Mouse (Mus musculus) C2C12 (cell line): ENCODE results near the gene Igsf23. TPM values are rescaled to one million over a fixed set of nuclear protein-coding genes. Genes with fewer than 3 reads are reported as not detected.

Experiments
- H3K27me3 ChIP-seq: one replicate; pipeline ENCODE4 v1.6.1; 2011; ENCODE audit not compliant: control insufficient read depth, insufficient read depth, insufficient read length
- H3K36me3 ChIP-seq: one replicate; pipeline ENCODE4 v1.6.1; 2011; ENCODE audit not compliant: control insufficient read depth, insufficient read depth
- H3K4me3 ChIP-seq: one replicate; pipeline ENCODE4 v1.5.1; 2011; ENCODE audit warnings: mild to moderate bottlenecking, control low read depth; ENCODE audit not compliant: poor library complexity, insufficient read depth, severe bottlenecking
- H3K79me2 ChIP-seq: one replicate; pipeline ENCODE4 v1.6.1; 2011; ENCODE audit not compliant: control insufficient read depth, insufficient read depth
- H3K79me3 ChIP-seq: one replicate; pipeline ENCODE4 v1.6.1; 2011; ENCODE audit warnings: low read depth, control low read depth
- H3ac ChIP-seq: one replicate; pipeline ENCODE3; 2011; ENCODE audit warnings: low read depth; ENCODE audit not compliant: control insufficient read depth, insufficient read length
- CEBPB ChIP-seq: IDR thresholded peaks from one replicate; pipeline ENCODE4 v1.6.1; 2011; ENCODE audit warnings: low read depth, mild to moderate bottlenecking, control low read depth, moderate library complexity
- CTCF ChIP-seq: IDR thresholded peaks from one replicate; pipeline ENCODE4 v1.5.1; 2011; ENCODE audit not compliant: control insufficient read depth, insufficient read depth, insufficient read length
- FOSL1 ChIP-seq: IDR thresholded peaks from one replicate; pipeline ENCODE4 v1.8.0; 2011; ENCODE audit warnings: mild to moderate bottlenecking, low read length; ENCODE audit not compliant: poor library complexity, insufficient read depth, severe bottlenecking
- MAX ChIP-seq: IDR thresholded peaks from one replicate; pipeline ENCODE4 v1.6.1; 2011; ENCODE audit warnings: mild to moderate bottlenecking, control low read depth
- MYOD1 ChIP-seq: IDR thresholded peaks from one replicate; pipeline ENCODE4 v1.6.1; 2011; ENCODE audit warnings: low read depth; ENCODE audit not compliant: control insufficient read depth, insufficient read length
- MYOG ChIP-seq: IDR thresholded peaks from one replicate; pipeline ENCODE4 v1.6.1; 2011; ENCODE audit not compliant: control insufficient read depth, insufficient read length; ENCODE audit errors: extremely low read depth
- USF1 ChIP-seq: IDR thresholded peaks from one replicate; pipeline ENCODE4 v1.6.1; 2011; ENCODE audit warnings: low read depth, mild to moderate bottlenecking, control low read depth, moderate library complexity
- polyA plus RNA-seq: library from polyadenylated mRNA; unstranded; fragments of >200 nt; fragmentation: generic; extraction: Trizol; gene quantifications from one replicate; pipeline ENCODE4 v1.2.1, GENCODE M21; 2012; ENCODE audit warnings: missing spikeins

Gene Igsf23
- polyA plus RNA-seq, 1 experiment, result 0.06 TPM

DNA sequence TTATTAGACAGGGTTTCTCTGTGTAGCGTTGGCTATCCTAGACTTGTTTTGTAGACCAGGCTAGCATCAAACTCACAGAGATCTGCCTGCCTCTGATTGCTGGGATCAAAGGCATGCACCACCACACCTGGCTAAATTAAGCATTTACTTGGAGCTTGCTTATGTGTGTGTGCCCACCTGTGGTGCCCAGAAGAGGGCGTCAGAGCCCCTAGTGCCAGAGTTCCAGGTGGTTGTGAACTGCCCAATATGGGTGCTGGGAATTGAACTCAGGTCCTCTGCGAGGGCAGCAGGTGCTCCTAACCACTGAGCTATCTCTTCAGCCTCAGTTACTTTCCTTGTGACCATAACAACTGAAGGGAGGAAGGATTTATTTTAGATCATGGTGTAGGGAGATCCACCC, 18.6 kb upstream of the Igsf23 start:
- peaks cover 3% of the 10 kb centered on the region for H3K27me3 ChIP-seq
- H3ac ChIP-seq, result no peak overlapping the region
- no peak overlapping the region for H3K4me3 ChIP-seq
- H3K79me2 ChIP-seq, result no peaks in the 10 kb centered on the region
- no peaks in the 10 kb centered on the region for H3K79me3 ChIP-seq
- TF ChIP-seq MYOG (no peak), MAX (no peak), MYOD1 (no peak), CEBPB (no peak), CTCF (no peak), USF1 (no peak), FOSL1 (no peak)
- H3K36me3 ChIP-seq, result no peaks in the 10 kb centered on the region

DNA sequence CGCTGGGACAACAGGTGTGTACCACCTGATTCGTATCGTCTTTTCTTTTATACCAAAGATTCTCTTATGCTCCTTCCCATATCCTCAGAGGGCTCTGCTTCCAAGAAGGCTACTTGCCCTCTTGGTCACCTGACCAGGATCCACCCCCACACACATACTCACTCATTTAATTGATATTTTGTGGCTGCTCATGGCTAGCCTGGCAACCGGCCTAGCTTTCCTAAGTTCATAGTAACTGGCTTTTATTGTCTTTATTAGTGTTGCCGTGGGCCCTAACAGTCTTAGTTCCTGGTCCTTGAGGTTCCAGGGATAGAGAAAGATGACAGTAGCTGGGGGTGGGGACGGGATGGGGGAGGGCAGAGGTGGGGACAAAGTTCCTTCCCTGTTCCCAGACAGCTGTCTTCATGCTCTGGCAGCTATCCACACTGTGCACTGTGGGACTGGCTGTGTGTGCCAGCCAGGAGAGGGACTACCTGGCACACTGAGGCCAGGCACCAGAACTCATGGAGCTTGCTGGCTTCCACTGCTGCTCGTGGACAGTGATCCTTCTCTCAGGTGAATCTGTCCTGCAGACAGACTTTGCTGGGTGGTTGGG, 14.5 kb upstream of the Igsf23 start, which contains the start of gene Ceacam20:
Gene Ceacam20 (plus strand): TSS at position 428 of the 595 bp plus-strand sequence.
- Histone ChIP-seq H3K79me2 (no peaks in the 10 kb centered on the region), H3K4me3 (no peak within 1 kb of the TSS), H3ac (no peak within 1 kb of the TSS), H3K36me3 (no peaks in the 10 kb centered on the region), H3K27me3 (peaks cover 3% of the 10 kb centered on the region), H3K79me3 (no peaks in the 10 kb centered on the region)
- TF ChIP-seq MAX, result no peak
- no peak for TF ChIP-seq USF1
- TF ChIP-seq CEBPB, result no peak
- TF ChIP-seq MYOG, result no peak
- no peak for TF ChIP-seq MYOD1
- TF ChIP-seq CTCF, result no peak
- TF ChIP-seq FOSL1, result no peak

DNA sequence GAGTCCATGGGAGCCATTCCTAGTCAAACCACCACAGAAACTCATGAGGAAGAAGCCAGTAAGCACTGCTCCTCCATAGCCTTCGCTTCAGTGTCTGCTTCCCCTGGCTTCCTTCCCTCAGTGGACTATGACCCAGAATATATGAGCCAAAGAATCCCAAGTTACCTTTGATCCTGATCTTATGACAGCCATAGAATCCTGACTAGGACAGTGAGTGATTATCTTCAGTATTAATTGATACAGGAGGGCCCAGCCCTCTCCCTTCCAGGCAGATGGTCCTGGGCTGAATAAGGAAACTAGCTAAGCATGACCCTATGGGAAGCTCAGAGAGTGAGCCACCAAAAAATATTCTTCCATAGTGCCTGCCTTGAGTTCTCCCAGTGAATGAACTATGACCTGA, 11.9 kb upstream of the Igsf23 start:
- H3K4me3 ChIP-seq, result no peak overlapping the region
- H3K79me2 ChIP-seq, result no peaks in the 10 kb centered on the region
- H3K36me3 ChIP-seq, result no peaks in the 10 kb centered on the region
- TF ChIP-seq USF1 (no peak), MAX (no peak), FOSL1 (no peak), CTCF (no peak), CEBPB (no peak), MYOG (no peak), MYOD1 (no peak)
- no peaks in the 10 kb centered on the region for H3K79me3 ChIP-seq
- H3K27me3 ChIP-seq, result peaks cover 3% of the 10 kb centered on the region
- H3ac ChIP-seq, result no peak overlapping the region

DNA sequence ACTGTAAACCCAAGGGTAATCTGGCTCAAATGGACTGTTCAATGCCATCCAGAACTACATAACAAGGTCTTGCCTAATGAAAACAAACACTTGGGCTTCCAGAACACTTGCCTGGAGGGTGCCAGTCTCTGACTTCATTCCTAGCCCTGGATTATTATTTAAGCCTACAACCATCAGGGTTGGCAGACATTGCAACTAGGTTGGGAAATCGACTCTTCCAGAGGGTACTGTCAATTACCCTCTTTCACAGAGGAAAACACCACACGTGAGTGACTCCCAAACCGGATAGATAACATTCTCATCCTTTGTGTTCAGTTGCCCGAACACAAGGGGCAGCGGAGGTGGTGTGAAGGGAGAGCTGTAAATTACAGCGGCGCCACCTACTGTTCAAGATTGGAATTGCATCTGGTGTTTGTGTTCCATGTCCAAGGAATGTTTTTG, 5.8 kb upstream of the Igsf23 start:
- TF ChIP-seq FOSL1 (no peak), CEBPB (no peak), CTCF (peak; percentile 71), USF1 (no peak), MAX (no peak)
- Histone ChIP-seq H3K36me3 (no peaks in the 10 kb centered on the region), H3ac (no peak overlapping the region)

DNA sequence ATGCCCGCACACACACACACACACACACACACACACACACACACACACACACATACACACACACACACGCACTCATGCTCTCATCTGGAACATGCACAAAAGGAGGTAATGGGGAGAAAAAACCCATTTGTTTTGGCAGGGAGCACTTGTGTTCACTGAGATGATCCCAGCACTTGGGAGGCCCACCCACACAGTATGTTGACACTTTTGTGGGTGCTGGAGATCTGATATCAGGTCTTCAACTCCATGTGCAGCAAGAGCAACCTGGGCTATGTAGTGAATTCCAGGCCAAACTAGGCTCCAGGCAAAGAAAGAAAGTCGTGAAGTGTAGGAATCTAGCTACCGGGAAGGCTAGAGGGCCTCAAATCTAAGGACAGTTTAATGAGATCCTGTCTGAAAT, 5.3 kb upstream of the Igsf23 start:
- H3K79me2 ChIP-seq, result no peaks in the 10 kb centered on the region
- H3K4me3 ChIP-seq, result no peak overlapping the region
- TF ChIP-seq MAX, result no peak
- TF ChIP-seq MYOG, result no peak
- TF ChIP-seq MYOD1, result no peak
- no peak for TF ChIP-seq CEBPB
- H3K27me3 ChIP-seq, result no peaks in the 10 kb centered on the region
- H3K36me3 ChIP-seq, result no peaks in the 10 kb centered on the region
- no peaks in the 10 kb centered on the region for H3K79me3 ChIP-seq
- no peak overlapping the region for H3ac ChIP-seq

More for the DNA sequence above, 5.8 kb upstream of the Igsf23 start:
- H3K27me3 ChIP-seq, result no peaks in the 10 kb centered on the region
- no peaks in the 10 kb centered on the region for H3K79me2 ChIP-seq
- H3K4me3 ChIP-seq, result no peak overlapping the region
- H3K79me3 ChIP-seq, result no peaks in the 10 kb centered on the region

DNA sequence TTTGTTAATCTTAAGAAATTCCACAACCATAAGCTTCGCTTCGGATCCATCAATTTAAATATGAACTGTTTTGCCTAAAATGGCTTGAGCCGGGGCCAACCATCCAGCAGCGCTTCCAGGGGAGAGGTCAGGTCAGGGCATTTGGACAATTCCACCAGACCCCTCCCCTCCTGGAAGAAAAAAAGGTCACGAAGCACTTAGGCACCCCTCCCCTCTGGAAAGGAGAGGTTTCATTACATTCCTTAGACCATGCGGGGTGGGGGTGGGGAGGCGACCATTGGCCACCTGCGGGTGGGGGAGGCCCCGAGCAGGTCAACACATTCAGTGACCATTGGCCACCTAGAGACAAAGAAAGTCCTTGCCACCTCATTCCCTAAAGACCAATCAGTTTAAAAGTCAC, 2.5 kb upstream of the Igsf23 start:
- Histone ChIP-seq H3K79me2 (no peaks in the 10 kb centered on the region), H3K79me3 (no peaks in the 10 kb centered on the region), H3K27me3 (no peaks in the 10 kb centered on the region), H3ac (no peak overlapping the region), H3K36me3 (no peaks in the 10 kb centered on the region), H3K4me3 (no peak overlapping the region)
- TF ChIP-seq MYOG (no peak), FOSL1 (no peak), CEBPB (no peak), MYOD1 (no peak)
